Mouse (Mus musculus) brain, embryonic 14.5 days (tissue): ENCODE results near the gene Sema4c. TPM values are rescaled to one million over a fixed set of nuclear protein-coding genes. Genes with fewer than 3 reads are reported as not detected.

Experiments
- DNase-seq: peaks from one replicate; pipeline ENCODE4 v3.0.0-alpha.2; 2011; ENCODE audit warnings: low read depth
- CTCF ChIP-seq: fragments of 200-500 bp; IDR thresholded peaks from 2 replicates; pipeline ENCODE4 v1.5.1; 2012; ENCODE audit warnings: inconsistent platforms, mild to moderate bottlenecking, moderate library complexity, borderline replicate concordance; ENCODE audit not compliant: insufficient read depth, insufficient read length; ENCODE audit errors: extremely low read depth
- POLR2A ChIP-seq: fragments of 200-500 bp; IDR thresholded peaks from 2 replicates; pipeline ENCODE4 v1.6.1; 2012; ENCODE audit warnings: mild to moderate bottlenecking, inconsistent platforms, borderline replicate concordance; ENCODE audit not compliant: poor library complexity, insufficient read depth, insufficient read length, severe bottlenecking; ENCODE audit errors: extremely low read depth
- polyA plus RNA-seq: library from polyadenylated mRNA; depleted of rRNA; stranded (reverse); fragments of >200 nt; gene quantifications from 2 replicates; pipeline ENCODE4 v1.2.3, GENCODE M21; 2012

The Sema4c gene
- polyA plus RNA-seq, 1 experiment = 66.1 TPM

GRCm38 (mm10) chr1:36576991-36577675 is 19.0 kb upstream of the Sema4c start:
- no peak for TF ChIP-seq CTCF
- DNase-seq = no peak

- TF ChIP-seq CTCF (no peak), POLR2A (no peak)
- no peak for DNase-seq
These were observed 17.2 kb upstream of the Sema4c start for GRCm38 (mm10) chr1:36575347-36575746.

GRCm38 (mm10) chr1:36574196-36574955 is 16.2 kb upstream of the Sema4c start:
- TF ChIP-seq POLR2A (no peak), CTCF (no peak)
- DNase-seq = no peak

- TF ChIP-seq POLR2A (no peak), CTCF (no peak)
These were observed 15.4 kb upstream of the Sema4c start for GRCm38 (mm10) chr1:36573524-36573923.

GRCm38 (mm10) chr1:36572709-36573108 is 14.6 kb upstream of the Sema4c start:
- DNase-seq = no peak
- no peak for TF ChIP-seq POLR2A
- TF ChIP-seq CTCF = no peak

More at GRCm38 (mm10) chr1:36573524-36573923, 15.4 kb upstream of the Sema4c start:
- no peak for DNase-seq

- TF ChIP-seq POLR2A (no peak), CTCF (no peak)
- DNase-seq = no peak
These were observed 14.1 kb upstream of the Sema4c start for GRCm38 (mm10) chr1:36572140-36572700.

- TF ChIP-seq POLR2A (no peak), CTCF (no peak)
- DNase-seq = no peak
These were observed 13.5 kb upstream of the Sema4c start for GRCm38 (mm10) chr1:36571627-36572026.

GRCm38 (mm10) chr1:36570320-36570719 is 12.2 kb upstream of the Sema4c start:
- DNase-seq = no peak
- TF ChIP-seq CTCF (no peak), POLR2A (no peak)

GRCm38 (mm10) chr1:36569694-36570276 is 11.6 kb upstream of the Sema4c start:
- TF ChIP-seq CTCF (no peak), POLR2A (no peak)
- DNase-seq = no peak

GRCm38 (mm10) chr1:36568776-36569175 is 10.6 kb upstream of the Sema4c start:
- DNase-seq = no peak
- TF ChIP-seq POLR2A (no peak), CTCF (no peak)

- DNase-seq = no peak
- TF ChIP-seq POLR2A (no peak), CTCF (no peak)
These were observed 9.9 kb upstream of the Sema4c start for GRCm38 (mm10) chr1:36567818-36568603.

- TF ChIP-seq CTCF = no peak
- no peak for TF ChIP-seq POLR2A
- DNase-seq = no peak
These were observed 8.3 kb upstream of the Sema4c start for GRCm38 (mm10) chr1:36566425-36566824.
